Mouse (Mus musculus) heart, adult 11 months (tissue): ENCODE data around the gene Scarf2.
A peak's percentile ranks its signal among the peaks of the same experiment; 100 is the strongest.

Source experiments
- DNase-seq: peaks from one replicate; pipeline ENCODE4 v3.0.0; 2022

The Scarf2 gene

DNA sequence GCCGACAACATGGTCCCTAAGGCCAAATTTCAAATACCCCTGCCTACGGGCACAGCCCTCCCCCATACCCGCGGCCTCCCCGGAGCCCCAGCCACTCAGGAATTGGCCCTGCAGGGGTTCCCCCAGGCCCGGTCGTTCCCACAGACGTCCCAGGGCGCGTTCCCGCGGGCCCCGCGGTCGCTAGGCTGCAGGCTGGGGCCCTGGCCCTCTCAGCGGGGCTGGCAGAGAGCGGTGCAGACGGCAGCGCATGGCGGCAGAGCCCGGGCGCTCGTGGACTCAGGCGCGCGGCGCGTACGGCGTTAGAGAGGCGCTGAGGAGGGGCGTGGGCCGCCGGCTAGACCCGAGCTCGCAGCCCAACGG, 36.2 kb downstream of the Scarf2 start:
- no peak for DNase-seq

DNA sequence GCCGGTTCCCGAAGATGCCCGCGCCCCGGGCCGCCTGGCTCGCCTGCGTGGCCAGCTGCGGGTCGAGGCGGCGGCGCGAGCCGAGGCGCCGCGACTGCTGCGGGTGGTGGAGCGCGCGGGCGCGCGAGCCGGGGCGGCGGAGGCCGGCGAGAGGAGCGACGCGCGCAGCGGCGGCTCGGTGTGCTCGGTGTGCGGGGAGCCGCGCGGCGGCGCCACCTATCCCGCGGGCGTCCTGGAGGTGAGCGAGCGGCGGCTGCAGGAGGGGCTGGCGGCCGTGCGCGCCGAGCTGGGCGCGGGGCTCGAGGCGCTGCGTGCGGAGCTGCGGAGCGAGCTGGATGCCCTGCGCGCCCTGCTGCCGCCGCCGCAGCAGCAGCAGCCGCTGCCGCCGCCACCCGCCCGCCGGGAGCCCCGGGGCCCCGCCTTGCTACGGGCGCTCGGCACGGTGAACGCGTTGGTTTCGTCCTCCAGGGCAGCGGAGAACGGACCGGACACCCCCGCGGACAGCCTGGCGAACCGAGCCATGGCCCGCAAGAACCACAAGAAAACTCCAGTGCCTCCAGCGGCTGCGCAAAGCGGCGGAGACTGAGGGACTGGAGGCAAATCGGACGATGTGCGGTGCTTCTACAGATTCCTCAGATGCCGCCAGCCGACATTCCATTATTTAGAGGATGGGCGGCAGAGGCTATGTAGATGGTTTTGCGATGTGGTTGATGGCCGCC, 36.8 kb downstream of the Scarf2 start:
- no peak for DNase-seq

- no peak for DNase-seq
Measured at GRCm38 (mm10) chr16:17834543-17834942, 37.5 kb downstream of the Scarf2 start.

- DNase-seq = no peak
Measured at GRCm38 (mm10) chr16:17835481-17835880, 38.4 kb downstream of the Scarf2 start.

DNA sequence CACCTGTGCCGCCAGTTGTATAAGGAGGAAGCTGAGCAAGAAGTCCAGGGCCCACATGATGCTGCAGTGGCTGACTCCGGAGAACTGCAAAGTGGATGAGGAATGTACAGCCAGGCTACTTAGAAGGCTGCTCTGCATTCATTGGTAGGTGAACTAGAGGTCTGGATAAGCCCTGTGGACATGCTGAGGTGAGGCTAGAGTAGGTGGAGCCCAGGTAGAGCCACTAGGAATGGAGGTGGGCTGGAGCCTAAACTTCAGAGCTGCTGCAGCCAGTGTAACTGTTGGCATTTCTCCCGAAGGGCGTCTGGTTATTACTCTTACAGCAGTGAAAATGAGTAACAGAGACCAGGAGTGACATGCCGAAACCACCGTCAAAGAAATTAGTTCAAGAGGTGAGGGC, 41.0 kb downstream of the Scarf2 start, which contains the start of gene Car15:
Car15 (minus strand) TSS at position 314 of the 400 bp plus-strand sequence.
- DNase-seq = no peak

DNA sequence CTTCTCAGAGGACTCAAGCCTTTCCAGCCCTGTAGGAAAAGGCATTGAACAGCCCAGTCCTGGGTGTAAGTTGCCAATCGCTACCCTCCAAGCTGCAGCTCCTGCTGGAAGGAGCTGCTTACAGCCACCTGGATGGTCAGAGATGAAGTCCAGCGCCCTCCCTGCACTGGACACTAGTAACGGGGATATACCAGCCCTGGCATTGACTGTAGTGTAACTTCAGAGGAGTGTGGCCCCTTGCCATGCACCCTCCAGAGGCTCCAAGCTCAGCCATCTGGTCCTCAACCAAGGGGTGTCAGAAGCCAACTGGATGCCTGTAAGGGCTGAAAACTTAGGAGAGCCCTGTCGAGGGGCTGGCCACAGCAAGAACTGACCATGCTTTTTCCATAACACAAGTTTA, 42.9 kb downstream of the Scarf2 start:
- DNase-seq = peak; percentile 91

DNA sequence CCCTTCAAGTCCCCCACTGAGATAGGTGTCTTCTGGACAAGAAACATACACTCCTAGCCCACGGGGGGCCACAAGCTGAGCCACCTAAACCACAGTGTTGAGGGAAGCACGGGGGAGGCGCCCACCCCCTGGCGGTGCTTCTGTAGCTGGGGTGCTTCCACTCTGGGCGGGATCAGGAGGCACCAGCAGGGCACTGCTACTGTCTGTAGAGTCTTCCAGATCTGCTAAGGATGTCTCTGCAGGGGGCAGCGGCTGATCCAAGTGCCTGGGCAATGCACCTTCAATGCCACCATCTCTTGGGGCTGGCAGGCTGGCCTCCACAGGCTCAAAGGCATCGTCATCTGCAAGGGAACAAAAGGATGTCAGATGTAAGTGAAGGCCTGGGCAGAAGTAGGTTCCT, 45.4 kb downstream of the Scarf2 start:
- no peak for DNase-seq

GRCm38 (mm10) chr16:17843701-17844365, 46.8 kb downstream of the Scarf2 start:
- DNase-seq = no peak

DNA sequence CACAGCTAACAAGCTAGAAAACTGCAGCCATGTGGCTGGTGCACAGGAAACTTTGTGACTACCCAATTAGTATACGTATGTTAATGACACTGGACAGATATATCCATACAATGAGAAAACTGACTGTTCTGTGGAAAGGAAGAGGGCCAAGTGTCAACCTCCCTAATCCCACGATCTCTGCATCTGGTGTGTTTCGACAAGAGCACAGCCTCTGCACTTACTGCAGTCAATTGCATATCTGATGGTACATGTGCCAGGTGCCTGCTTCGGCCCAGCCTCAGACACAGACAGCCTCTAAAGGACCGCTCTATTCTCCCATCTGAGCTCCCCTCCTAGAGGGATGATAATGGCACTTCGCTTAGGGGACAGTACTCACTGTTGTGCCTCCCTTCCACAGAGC, 51.3 kb downstream of the Scarf2 start:
- DNase-seq = no peak

DNA sequence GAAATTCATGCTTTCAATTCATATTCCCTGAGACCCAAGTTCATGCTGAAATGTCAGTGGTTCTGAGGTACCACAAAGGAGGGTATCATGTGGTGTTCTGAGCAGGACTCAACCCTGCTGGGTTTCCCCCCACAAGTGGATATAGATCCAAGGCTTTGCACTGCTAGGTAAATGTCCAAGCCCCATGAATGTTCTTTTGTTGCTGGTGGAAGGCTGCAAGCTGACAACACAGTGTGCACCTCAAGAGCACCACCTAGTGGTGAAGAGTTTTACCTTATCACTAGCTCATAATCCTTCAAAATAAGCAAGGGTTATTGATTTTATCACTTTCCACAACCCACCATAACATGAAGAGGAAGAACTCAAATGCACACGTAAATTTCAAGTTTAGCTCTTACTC, 51.8 kb downstream of the Scarf2 start:
- DNase-seq = no peak

GRCm38 (mm10) chr16:17849486-17849885, 52.4 kb downstream of the Scarf2 start:
- DNase-seq = no peak

DNA sequence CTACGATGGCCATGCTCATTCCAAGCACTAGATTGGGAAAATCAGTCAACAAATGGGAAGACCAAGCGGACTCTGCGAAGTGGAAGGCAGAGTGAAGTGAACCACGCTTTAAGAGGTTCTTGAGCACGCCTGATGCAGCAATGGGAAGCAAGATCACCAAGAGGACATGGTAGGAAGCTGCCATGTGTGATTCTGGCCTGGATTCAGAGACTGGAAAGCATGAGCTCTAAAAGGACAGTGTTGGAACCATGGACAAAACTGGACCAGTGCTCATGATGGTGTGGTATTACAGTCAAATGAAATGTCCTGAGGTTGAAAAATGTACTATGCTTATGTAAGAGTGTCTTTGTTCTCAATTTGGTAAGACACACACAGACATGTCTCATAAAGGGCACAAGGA, 54.2 kb downstream of the Scarf2 start:
- no peak for DNase-seq

DNA sequence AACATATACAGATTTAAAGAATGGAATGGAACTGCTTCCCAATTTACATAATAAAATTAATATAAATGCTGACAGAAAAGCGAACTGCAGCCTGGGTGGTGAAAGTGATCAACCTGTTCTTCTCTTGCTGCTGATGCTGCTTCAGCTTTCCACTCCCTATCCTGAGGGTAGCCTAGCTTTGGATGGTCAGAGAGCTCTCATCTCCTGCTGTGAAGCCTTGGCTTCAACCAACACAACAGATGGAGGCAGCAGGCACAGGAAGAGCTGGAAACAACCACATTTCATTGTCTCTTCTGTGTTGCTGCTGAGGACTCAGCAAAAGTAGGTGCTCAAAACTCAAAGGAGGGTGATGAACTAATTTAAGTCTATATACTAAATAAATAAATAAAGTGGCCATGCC, 54.8 kb downstream of the Scarf2 start:
- no peak for DNase-seq

GRCm38 (mm10) chr16:17853263-17853662, 56.2 kb downstream of the Scarf2 start:
- no peak for DNase-seq

DNA sequence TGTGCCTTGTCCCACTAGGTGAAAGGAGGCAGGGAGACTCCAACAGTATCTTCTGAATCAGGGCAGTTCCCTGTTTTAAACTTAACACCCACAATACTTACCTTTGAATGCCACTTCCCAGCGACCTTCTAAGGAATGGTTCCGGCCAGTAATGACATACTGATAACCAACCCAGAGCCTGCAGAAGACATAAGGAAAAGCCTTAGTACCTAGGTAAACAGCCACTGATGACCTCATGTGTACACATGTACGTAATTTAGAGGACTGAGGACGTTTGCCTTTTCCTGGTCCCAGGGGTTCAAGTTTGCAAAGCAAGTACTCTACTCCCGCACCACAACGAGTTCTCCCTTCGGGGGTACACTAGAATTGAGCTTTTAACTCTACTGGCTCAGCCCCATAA, 60.1 kb downstream of the Scarf2 start:
- no peak for DNase-seq
